Mouse (Mus musculus) heart, postnatal 0 days (tissue): Measurements from ENCODE around the gene Ociad2.

ENCODE experiments used
- CTCF ChIP-seq: IDR thresholded peaks from 2 replicates; pipeline ENCODE4 v1.5.1; 2016; ENCODE audit warnings: antibody characterized with exemption, control low read depth, low read depth
- EP300 ChIP-seq: IDR thresholded peaks from 2 replicates; pipeline ENCODE4 v1.6.1; 2016; ENCODE audit warnings: antibody characterized with exemption, low read depth

DNA sequence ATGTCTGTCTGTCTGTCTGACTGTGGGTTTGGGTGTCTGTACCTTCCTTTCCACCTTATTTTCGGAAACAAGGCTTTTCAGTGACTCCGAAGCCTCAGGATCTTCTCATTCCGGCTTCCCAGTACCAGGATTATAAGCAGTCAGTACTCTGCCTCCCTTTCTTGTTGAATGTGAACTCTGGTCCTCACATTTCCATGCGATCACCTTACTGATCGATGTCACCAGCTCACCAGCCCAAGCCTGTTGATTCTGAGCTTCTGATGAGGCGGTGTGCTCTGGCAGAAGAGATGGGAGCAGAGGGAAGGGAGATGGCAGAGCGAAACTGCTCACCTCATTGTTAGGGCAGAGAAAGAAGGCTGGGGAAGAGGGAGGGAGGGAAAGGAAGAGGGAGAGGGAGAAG is 40.7 kb upstream of the Ociad2 start:
- no peak for TF ChIP-seq CTCF
- TF ChIP-seq EP300 = no peak
